Mouse (Mus musculus) adrenal gland, postnatal 36 days (tissue): ENCODE measurements at regions not wholly inside any gene's neighbourhood (a gene's known extent, or its start where the extent isn't known, plus 50 kb on each side); places are given as distances from the start of the nearest gene placed in this dataset.

ENCODE experiments used
- DNase-seq, 2 experiments: peaks; one replicate each; pipeline ENCODE4 v3.0.0; 2021; ENCODE audit warnings: mixed read lengths in 1 of 2

DNA sequence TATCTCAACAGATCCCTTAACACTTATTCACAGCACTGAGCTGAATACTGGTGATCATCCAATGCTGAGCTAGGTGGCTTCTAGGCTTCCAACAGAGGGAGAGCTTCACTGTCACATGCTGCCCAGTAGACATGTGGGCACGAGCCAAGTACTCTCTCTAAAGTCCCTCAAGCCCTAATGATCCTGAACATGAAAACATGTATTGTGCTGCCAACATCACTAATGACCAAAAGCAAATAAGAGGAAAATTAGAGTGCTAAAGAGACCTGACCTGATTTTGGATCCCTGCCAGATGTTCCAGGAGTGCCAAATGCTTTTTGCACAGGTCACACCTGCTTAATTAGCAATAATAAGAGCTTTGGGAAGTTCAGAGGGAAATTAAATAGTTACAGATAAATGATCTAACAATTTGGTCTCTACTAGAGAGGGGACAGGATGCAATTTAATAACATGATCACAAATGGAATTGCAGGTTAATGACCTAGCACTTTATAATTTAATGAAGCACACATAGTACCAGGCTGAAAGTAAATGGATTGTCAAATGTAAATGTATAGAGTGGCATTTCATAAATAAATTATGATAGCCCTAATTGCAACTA, 215.6 kb upstream of the Ins1 start:
- DNase-seq: no peak

- DNase-seq: no peak
These were observed 195.3 kb upstream of the Ins1 start for GRCm38 (mm10) chr19:52068806-52069205.

DNA sequence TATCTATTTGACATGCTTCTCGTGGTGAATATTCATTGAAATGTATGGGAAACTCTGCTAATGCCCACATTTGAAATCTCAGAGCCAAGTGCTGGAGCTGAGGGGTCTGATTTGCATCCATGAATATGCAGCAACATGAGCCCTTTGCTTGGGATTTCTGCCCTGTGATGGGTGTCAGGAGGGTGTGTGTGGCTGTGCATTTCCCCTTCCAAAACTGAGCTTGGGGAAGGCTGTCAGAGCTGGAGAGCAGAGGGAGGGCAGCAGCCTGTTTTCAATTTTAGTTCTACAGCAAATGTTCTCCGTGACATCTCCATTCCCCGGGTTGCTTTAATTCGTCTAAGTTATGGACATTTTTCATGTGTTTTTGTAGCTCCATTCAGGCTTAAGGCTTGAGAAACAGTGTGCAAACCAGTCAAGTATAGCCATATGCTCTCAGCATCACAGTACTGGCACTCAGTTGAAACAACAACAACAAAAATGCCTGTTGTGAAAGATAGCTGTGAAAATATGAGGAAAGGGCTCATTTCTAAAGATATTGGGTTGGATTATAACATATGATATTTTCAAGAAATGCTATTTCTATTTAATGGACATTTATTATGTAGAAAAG, 194.1 kb upstream of the Ins1 start:
- DNase-seq: no peak

DNA sequence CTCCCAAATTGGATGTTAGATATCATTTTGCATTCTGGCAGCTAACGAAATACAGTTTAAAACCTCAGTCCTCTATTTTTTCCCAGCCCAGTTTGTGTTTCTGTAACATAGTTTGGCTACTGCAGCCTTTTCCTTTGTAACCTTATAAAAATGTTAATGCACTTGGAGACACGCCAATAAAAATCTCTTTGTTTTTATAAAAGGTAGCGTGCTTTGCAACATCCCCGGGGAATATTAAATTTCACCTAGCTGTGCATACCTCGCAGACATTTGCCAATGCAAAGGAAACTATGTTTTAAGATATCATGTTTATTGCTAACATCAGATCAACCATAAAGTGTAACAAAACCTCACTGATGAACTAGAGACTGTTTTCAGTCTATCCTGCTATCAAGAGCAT, 192.9 kb upstream of the Ins1 start:
- DNase-seq: no peak

- DNase-seq: peak; percentile 1 to 2
These were observed 185.1 kb upstream of the Ins1 start for GRCm38 (mm10) chr19:52079020-52079419.

DNA sequence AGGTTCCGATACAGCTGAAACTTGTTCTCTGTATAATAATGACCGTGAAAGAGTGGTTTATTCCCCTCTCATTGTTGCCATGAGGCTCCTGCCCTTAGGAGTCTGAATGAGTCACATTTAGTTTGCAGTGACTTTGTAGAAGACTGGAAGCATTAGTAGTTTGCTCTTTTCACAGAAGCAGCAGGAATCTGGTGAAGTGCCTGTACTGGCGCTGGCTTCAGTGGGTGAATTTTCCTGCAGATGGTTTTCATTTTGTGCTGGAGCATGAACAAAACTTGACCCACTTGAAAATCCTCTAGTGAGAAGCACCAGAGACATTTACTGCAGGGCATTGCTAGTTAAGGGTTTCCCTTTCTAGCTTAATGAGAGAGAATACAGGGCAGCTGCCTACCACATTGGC, 151.7 kb upstream of the Ins1 start:
- DNase-seq: no peak
